Mouse (Mus musculus) ES-E14 (cell line): ENCODE measurements around the gene Vmn1r178. TPM values are rescaled to one million over a fixed set of nuclear protein-coding genes. Genes with fewer than 3 reads are reported as not detected.
"Not testable (repeated sequence)": the region's sequence is repeated elsewhere in the genome, so short reads cannot be mapped to it uniquely, and the experiment has no call there.

Experiments used
- DNase-seq: peaks from one replicate; pipeline ENCODE4 v3.0.0-alpha.2; 2013; ENCODE audit warnings: low read depth, low spot score
- H3K27ac ChIP-seq: 2 replicates; pipeline ENCODE4 v1.5.1; 2012; ENCODE audit warnings: low read depth, mild to moderate bottlenecking, low read length, moderate library complexity, mixed read lengths; ENCODE audit not compliant: poor library complexity, insufficient read depth, severe bottlenecking
- H3K36me3 ChIP-seq: 2 replicates; pipeline ENCODE4 v1.6.1; 2012; ENCODE audit warnings: mild to moderate bottlenecking, low read length, moderate library complexity, mixed read lengths; ENCODE audit not compliant: control insufficient read depth, poor library complexity, insufficient read depth, severe bottlenecking
- H3K4me1 ChIP-seq, 2 experiments: fragments of 150-350 bp in 1 of 2; sonication (generic) in 1 of 2; 2 replicates each; pipeline ENCODE4 v1.6.1; 2012; ENCODE audit warnings: low read length in 2 of 2, mild to moderate bottlenecking in 1 of 2, mixed read lengths in 1 of 2; ENCODE audit not compliant: control insufficient read depth in 2 of 2, insufficient read depth in 2 of 2, poor library complexity in 1 of 2
- H3K4me3 ChIP-seq, 2 experiments: fragments of 150-350 bp in 1 of 2; sonication (generic) in 1 of 2; 2 replicates each; pipeline ENCODE4 v1.5.1; 2012; ENCODE audit warnings: low read length in 2 of 2, low read depth in 1 of 2, mild to moderate bottlenecking in 1 of 2, mixed read lengths in 1 of 2; ENCODE audit not compliant: insufficient read depth in 1 of 2, poor library complexity in 1 of 2, severe bottlenecking in 1 of 2
- H3K9ac ChIP-seq: 2 replicates; pipeline ENCODE4 v1.6.1; 2012; ENCODE audit warnings: low read depth, mild to moderate bottlenecking, low read length, mixed read lengths; ENCODE audit not compliant: poor library complexity, insufficient read depth, severe bottlenecking
- H3K9me3 ChIP-seq: fragments of 150-350 bp; sonication (generic); 2 replicates; pipeline ENCODE4 v1.6.1; 2012; ENCODE audit warnings: low read depth, mild to moderate bottlenecking, low read length; ENCODE audit not compliant: control insufficient read depth, insufficient read depth
- CHD2 ChIP-seq: IDR thresholded peaks from 2 replicates; pipeline ENCODE4 v1.6.1; 2014; ENCODE audit warnings: mild to moderate bottlenecking, low read depth, low read length, inconsistent platforms
- HCFC1 ChIP-seq: IDR thresholded peaks from 2 replicates; pipeline ENCODE4 v1.6.1; 2012; ENCODE audit warnings: low read length, inconsistent platforms, borderline replicate concordance; ENCODE audit not compliant: insufficient read depth
- MAFK ChIP-seq: IDR thresholded peaks from 2 replicates; pipeline ENCODE4 v1.6.1; 2014; ENCODE audit warnings: mild to moderate bottlenecking, low read depth, low read length, inconsistent platforms; ENCODE audit not compliant: insufficient read depth
- ZC3H11A ChIP-seq: IDR thresholded peaks from 2 replicates; pipeline ENCODE4 v1.6.1; 2012; ENCODE audit warnings: low read depth, mild to moderate bottlenecking, inconsistent platforms, low read length, borderline replicate concordance
- ZNF384 ChIP-seq: IDR thresholded peaks from 2 replicates; pipeline ENCODE4 v1.6.1; 2012; ENCODE audit warnings: low read depth, low read length, inconsistent platforms
- in situ Hi-C, 2 experiments: fragments of 600-800 bp; cut with MboI; formaldehyde crosslinking; loops; one replicate each; pipeline ENCODE4 v1.15.1; 2025; ENCODE audit warnings: low sequenced_read_pairs in 2 of 2, inconsistent platforms in 1 of 2; ENCODE audit not compliant: unreplicated experiment in 2 of 2
- total RNA-seq: library from RNA; depleted of rRNA; stranded (reverse); fragments of 300-350 nt; gene quantifications from 2 replicates; pipeline ENCODE4 v1.2.3, GENCODE M21; 2012; rRNA removed

The Vmn1r178 gene
- total RNA-seq, result not detected in 2 replicates

- Histone ChIP-seq H3K4me3 (no peak within 1 kb of the TSS), H3K36me3 (no peaks in the 10 kb centered on the region), H3K27ac (no peak within 1 kb of the TSS), H3K9me3 (no peaks in the 10 kb centered on the region), H3K9ac (no peak within 1 kb of the TSS), H3K4me1 (no peaks in the 10 kb centered on the region)
- TF ChIP-seq CHD2 (no peak), HCFC1 (no peak), MAFK (no peak), ZC3H11A (no peak), ZNF384 (no peak)
- in situ Hi-C loops, result no loop called here
- no peak for DNase-seq
Observed at GRCm38 (mm10) chr7:23891709-23892108, at the start of gene Vmn1r178. Gene Vmn1r178 (plus strand): TSS chr7:23892009.

- H3K4me1 ChIP-seq, H3K9me3 ChIP-seq, DNase-seq, H3K4me3 ChIP-seq, H3K9ac ChIP-seq, H3K36me3 ChIP-seq, H3K27ac ChIP-seq, in situ Hi-C loops: not testable (repeated sequence)
Observed at GRCm38 (mm10) chr7:23866349-23866748, 25.5 kb upstream of the Vmn1r178 start, which contains the start of gene Vmn1r177. Gene Vmn1r177 (minus strand): TSS chr7:23866449.

GRCm38 (mm10) chr7:23876918-23877317 is 14.9 kb upstream of the Vmn1r178 start:
- not testable (repeated sequence) for DNase-seq

GRCm38 (mm10) chr7:23926678-23927077 is 34.9 kb downstream of the Vmn1r178 start, which contains the start of gene Vmn1r179:
Gene Vmn1r179 (plus strand): TSS chr7:23926978.
- Histone ChIP-seq H3K27ac (no peak within 1 kb of the TSS), H3K4me1 (no peaks in the 10 kb centered on the region), H3K36me3 (no peaks in the 10 kb centered on the region), H3K9ac (no peak within 1 kb of the TSS), H3K4me3 (no peak within 1 kb of the TSS), H3K9me3 (no peaks in the 10 kb centered on the region)
- DNase-seq, result no peak
- in situ Hi-C loops, result no loop called here
- no peak for TF ChIP-seq ZNF384
- no peak for TF ChIP-seq CHD2
- no peak for TF ChIP-seq MAFK

More at GRCm38 (mm10) chr7:23876918-23877317, 14.9 kb upstream of the Vmn1r178 start:
- H3K36me3 ChIP-seq, H3K27ac ChIP-seq, H3K4me1 ChIP-seq, H3K4me3 ChIP-seq, H3K9ac ChIP-seq, in situ Hi-C loops, H3K9me3 ChIP-seq: not testable (repeated sequence)

Other genes with a start within 250 kb of the Vmn1r178 start
- not detected in 2 replicates for gene Vmn1r172, start 233.7 kb upstream of the Vmn1r178 start, total RNA-seq
- not detected in 2 replicates for gene Vmn1r173, start 191.3 kb upstream of the Vmn1r178 start, total RNA-seq
- not detected in 2 replicates for gene Vmn1r174, start 139.7 kb upstream of the Vmn1r178 start, total RNA-seq
- not detected in 2 replicates for gene Vmn1r175, start 81.4 kb upstream of the Vmn1r178 start, total RNA-seq
- not detected in 2 replicates for gene Vmn1r176, start 54.6 kb upstream of the Vmn1r178 start, total RNA-seq
- not detected in 2 replicates for gene Vmn1r177, start 25.6 kb upstream of the Vmn1r178 start, total RNA-seq
- gene Vmn1r179, start 35.0 kb downstream of the Vmn1r178 start, total RNA-seq, result not detected in 2 replicates
- gene Vmn1r180, start 58.6 kb downstream of the Vmn1r178 start, total RNA-seq, result not detected in 2 replicates
- gene Vmn1r181, start 82.6 kb downstream of the Vmn1r178 start, total RNA-seq, result not detected in 2 replicates
- gene V1rd19, start 109.7 kb downstream of the Vmn1r178 start, total RNA-seq, result not detected in 2 replicates
- not detected in 2 replicates for gene Vmn1r183, start 161.2 kb downstream of the Vmn1r178 start, total RNA-seq
- gene Zfp180, start 189.9 kb downstream of the Vmn1r178 start, total RNA-seq, result 17.8 and 22.0 TPM in 2 replicates
- 0.90 and 0.98 TPM in 2 replicates for gene Zfp112, start 220.3 kb downstream of the Vmn1r178 start, total RNA-seq
- gene Zfp235, start 242.2 kb downstream of the Vmn1r178 start, total RNA-seq, result 4.7 and 4.8 TPM in 2 replicates